Mouse (Mus musculus) kidney, postnatal 0 days (tissue): Measurements from ENCODE around the gene Fcrl1. TPM values are rescaled to one million over a fixed set of nuclear protein-coding genes. Genes with fewer than 3 reads are reported as not detected.

Experiments used
- ATAC-seq: fragments of 200-750 bp; cut with Nextera tagmentation; replicated peaks from 2 replicates; pipeline ENCODE4 v1.8.0; 2017; ENCODE audit warnings: low read depth, moderate number of reproducible peaks, moderate TSS enrichment, moderate library complexity; ENCODE audit not compliant: low FRiP score
- DNase-seq: peaks from one replicate; pipeline ENCODE4 v3.0.0-alpha.2; 2016; ENCODE audit warnings: low spot score
- H3K27ac ChIP-seq: fragments of 300-500 bp; sonication (generic); 2 replicates; pipeline ENCODE4 v1.5.1; 2014; ENCODE audit warnings: mild to moderate bottlenecking
- H3K27me3 ChIP-seq: fragments of 300-500 bp; sonication (generic); 2 replicates; pipeline ENCODE4 v1.6.1; 2014; ENCODE audit warnings: low read length, mixed read lengths; ENCODE audit not compliant: insufficient read depth
- H3K36me3 ChIP-seq: fragments of 300-500 bp; sonication (generic); 2 replicates; pipeline ENCODE4 v1.6.1; 2014; ENCODE audit warnings: low read length, mixed read lengths; ENCODE audit not compliant: insufficient read depth
- H3K4me1 ChIP-seq: fragments of 300-500 bp; sonication (generic); replicated peaks from 2 replicates; pipeline ENCODE4 v1.6.1; 2014; ENCODE audit warnings: antibody characterized with exemption, low read length, mixed read lengths; ENCODE audit not compliant: insufficient read depth
- H3K4me2 ChIP-seq: fragments of 300-500 bp; sonication (generic); 2 replicates; pipeline ENCODE4 v1.6.1; 2014; ENCODE audit warnings: mild to moderate bottlenecking, low read length, moderate library complexity, mixed read lengths
- H3K4me3 ChIP-seq: fragments of 300-500 bp; sonication (generic); replicated peaks from 2 replicates; pipeline ENCODE4 v1.5.1; 2014; ENCODE audit warnings: low read depth, low read length
- H3K9ac ChIP-seq: fragments of 300-500 bp; sonication (generic); 2 replicates; pipeline ENCODE4 v1.6.1; 2014; ENCODE audit warnings: low read depth, low read length
- H3K9me3 ChIP-seq: fragments of 300-500 bp; sonication (generic); replicated peaks from 2 replicates; pipeline ENCODE4 v1.6.1; 2016; ENCODE audit warnings: low read length, inconsistent platforms, mixed read lengths
- CTCF ChIP-seq: IDR thresholded peaks from 2 replicates; pipeline ENCODE4 v1.5.1; 2016; ENCODE audit warnings: antibody characterized with exemption, low read depth, mild to moderate bottlenecking, moderate library complexity
- WGBS: fragments of 180-500 bp; shearing (Covaris S2); extraction: QIAGEN DNeasy Blood & Tissue Kit; methylation state at CpG from one replicate; pipeline ENCODE4 v1.1.7; 2014; 5-methylcytosine and 5-hydroxymethylcytosine counted together
- polyA plus RNA-seq: library from polyadenylated mRNA; unstranded; fragments of >200 nt; fragmentation: Nextera tagmentation; extraction: Ambion mirVana; gene quantifications from 2 replicates; pipeline ENCODE4 v1.2.1, GENCODE M21; 2015

Gene Fcrl1
- polyA plus RNA-seq, 1 experiment from 2014 or later = 0.34 TPM

GRCm38 (mm10) chr3:87435479-87435878, 59.3 kb downstream of the Fcrl1 start, which contains the start of gene Fcrl5:
Fcrl5 (plus strand) TSS chr3:87435773.
- H3K27me3 ChIP-seq = no peaks in the 10 kb centered on the region
- ATAC-seq (no peak), DNase-seq (no peak)
- H3K4me3 ChIP-seq = no peak within 1 kb of the TSS
- no peak for TF ChIP-seq CTCF
- H3K36me3 ChIP-seq = no peaks in the 10 kb centered on the region
- no peak within 1 kb of the TSS for H3K4me2 ChIP-seq
- H3K4me1 ChIP-seq = no peaks in the 10 kb centered on the region
- no peak within 1 kb of the TSS for H3K9ac ChIP-seq
- no peaks in the 10 kb centered on the region for H3K9me3 ChIP-seq
- no peak within 1 kb of the TSS for H3K27ac ChIP-seq
- 88% methylated on average over 5 of the region's 5 CpGs for WGBS

DNA sequence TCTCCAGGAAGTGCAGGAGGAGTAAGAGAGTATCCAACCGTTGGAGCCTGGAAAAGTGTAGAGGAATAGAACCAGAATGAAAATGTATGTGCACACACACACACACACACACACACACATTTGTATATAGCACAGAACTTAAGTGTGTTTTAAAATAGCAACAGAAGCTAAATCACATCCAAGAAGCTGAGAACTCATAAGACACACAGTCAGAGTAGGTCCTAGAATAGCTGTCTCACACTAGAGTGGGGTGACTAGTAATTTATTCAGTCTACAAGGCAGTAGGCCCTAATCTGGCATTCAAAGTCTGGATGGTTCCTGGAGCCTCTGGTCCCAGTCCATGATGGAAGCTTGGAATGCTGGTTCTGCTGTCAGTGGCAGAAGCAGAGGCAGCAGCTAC, 64.4 kb downstream of the Fcrl1 start:
- WGBS = 59% methylated on average over 1 of the region's 1 CpGs
- Histone ChIP-seq H3K4me1 (no peaks in the 10 kb centered on the region), H3K9ac (no peak overlapping the region), H3K4me3 (no peak overlapping the region), H3K9me3 (no peaks in the 10 kb centered on the region), H3K27ac (no peak overlapping the region), H3K36me3 (no peaks in the 10 kb centered on the region), H3K4me2 (no peak overlapping the region), H3K27me3 (no peaks in the 10 kb centered on the region)
- no peak for TF ChIP-seq CTCF
- DNase-seq (no peak), ATAC-seq (no peak)

GRCm38 (mm10) chr3:87443968-87444367, 67.8 kb downstream of the Fcrl1 start:
- no peaks in the 10 kb centered on the region for H3K4me1 ChIP-seq
- DNase-seq (no peak), ATAC-seq (no peak)
- H3K9ac ChIP-seq = no peak overlapping the region
- WGBS = 51% methylated on average over 6 of the region's 6 CpGs
- H3K9me3 ChIP-seq = no peaks in the 10 kb centered on the region
- TF ChIP-seq CTCF = no peak
- H3K4me3 ChIP-seq = no peak overlapping the region
- H3K4me2 ChIP-seq = no peak overlapping the region
- H3K27ac ChIP-seq = no peak overlapping the region
- no peaks in the 10 kb centered on the region for H3K36me3 ChIP-seq
- H3K27me3 ChIP-seq = no peaks in the 10 kb centered on the region

Other genes with a start within 250 kb of the Fcrl1 start
- 11.7 and 12.3 TPM in 2 replicates for gene Kirrel, start 201.6 kb upstream of the Fcrl1 start, polyA plus RNA-seq
- gene Fcrls, start 112.6 kb upstream of the Fcrl1 start, polyA plus RNA-seq = 4.6 and 5.7 TPM in 2 replicates
- gene Cd5l, start 18.5 kb upstream of the Fcrl1 start, polyA plus RNA-seq = 0.06 and 0.09 TPM in 2 replicates
- not detected in 2 replicates for gene Fcrl5, start 59.4 kb downstream of the Fcrl1 start, polyA plus RNA-seq
- gene Etv3, start 149.0 kb downstream of the Fcrl1 start, polyA plus RNA-seq = 10.2 and 10.9 TPM in 2 replicates
- gene Arhgef11, start 241.2 kb downstream of the Fcrl1 start, polyA plus RNA-seq = 10.7 and 11.0 TPM in 2 replicates